Mouse (Mus musculus): ENCODE data around the gene Tmprss15.

The Tmprss15 gene

DNA sequence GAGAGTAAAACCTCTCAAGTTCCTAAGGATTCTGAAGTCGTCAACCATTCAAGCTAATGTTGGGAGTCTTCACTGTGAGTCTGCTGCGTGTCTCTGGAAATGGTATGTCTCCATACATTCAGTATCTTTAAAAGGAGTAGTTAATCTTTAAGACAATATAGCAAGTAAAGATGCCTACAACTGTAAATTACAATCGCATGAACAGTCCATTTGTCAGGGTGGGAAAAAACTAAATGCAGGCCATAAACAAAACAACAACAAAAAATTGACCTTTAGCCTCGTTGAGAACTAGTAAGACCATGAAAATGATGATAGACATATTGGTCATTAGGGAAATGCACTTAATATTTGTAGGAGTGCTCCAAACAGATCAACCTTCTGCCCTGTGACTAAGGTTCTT is at the start of gene Tmprss15:
Tmprss15 (minus strand) TSS at position 101 of the 400 bp plus-strand sequence.
- no peak for DNase-seq (ENCODE audit: low spot score in 2 of 2)

DNA sequence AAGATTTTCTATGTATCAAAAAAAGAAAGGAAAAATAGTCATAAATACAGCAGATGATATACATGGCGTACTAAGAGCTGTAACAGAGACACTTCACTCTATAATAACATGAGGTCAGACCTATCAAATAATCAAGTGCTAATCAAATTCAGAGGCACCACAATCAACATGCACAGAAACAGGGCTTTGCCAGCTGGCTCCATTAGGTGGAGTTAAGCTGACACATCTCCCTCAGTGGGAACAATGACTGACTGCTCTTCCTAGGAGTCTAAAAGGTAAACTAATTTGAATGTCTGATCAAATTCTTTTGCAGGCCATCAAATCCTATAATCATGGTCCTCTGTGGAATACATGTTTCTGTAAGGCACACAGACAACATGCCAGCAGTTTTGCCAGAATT is 24.0 kb upstream of the Tmprss15 start:
- DNase-seq (ENCODE audit: low spot score in 2 of 2) = no peak

DNA sequence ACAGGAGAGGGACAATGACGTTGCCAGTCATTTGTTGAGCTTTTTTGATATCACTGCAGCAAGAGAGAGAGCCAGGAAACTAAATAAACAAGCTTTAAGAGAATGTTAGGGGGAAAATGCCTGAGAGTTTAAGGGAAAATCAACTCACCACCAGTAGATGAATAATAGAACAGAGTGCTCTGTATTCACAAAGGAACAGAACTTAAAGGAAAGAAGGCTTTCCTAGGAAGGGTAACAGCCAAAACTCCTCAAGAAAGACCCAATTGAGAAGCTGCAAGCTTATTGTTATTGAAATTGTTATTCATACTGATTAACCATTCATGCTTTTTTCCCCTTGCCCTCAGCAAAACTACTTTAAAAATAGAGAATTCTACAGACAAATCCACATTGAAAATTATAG is 18.6 kb upstream of the Tmprss15 start:
- DNase-seq (ENCODE audit: low spot score in 2 of 2) = no peak

DNA sequence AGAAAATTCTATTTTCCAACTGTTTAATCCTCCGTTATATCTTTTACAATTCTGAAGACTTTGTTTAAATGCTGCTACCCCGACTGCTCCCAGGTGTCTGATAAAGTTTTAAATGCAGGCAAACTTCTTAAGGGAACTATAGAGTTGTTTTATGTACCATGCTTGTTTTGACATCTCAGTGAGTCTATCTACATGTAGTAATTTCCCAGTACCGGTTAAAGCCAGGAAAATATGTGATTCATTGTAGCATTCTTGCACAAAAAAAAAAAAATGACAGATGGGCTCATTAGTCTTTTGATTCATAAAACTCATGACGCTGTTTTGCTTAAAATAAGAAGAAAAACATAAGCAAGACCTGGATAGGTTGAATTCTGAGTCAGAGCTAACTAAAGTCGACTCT is 18.1 kb upstream of the Tmprss15 start:
- no peak for DNase-seq (ENCODE audit: low spot score in 2 of 2)

DNA sequence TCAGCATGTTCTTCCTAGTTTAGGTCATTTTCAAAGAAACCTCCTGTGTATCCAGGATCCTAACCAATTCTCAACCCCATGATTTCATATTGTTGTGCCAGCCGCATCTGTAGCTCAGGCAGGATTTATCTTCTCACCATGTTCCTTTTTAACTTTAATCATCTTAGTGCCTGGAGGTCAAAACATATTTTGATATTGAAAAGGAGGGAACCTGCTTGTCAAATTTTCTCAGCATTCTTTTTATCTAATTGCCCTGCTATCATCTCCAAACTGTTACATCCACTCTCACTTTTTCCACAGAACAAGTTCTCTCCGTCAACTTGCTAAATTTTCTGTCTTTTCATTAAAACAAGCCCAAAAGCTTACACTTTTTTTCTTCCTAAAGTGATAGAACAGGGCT is 9.4 kb upstream of the Tmprss15 start:
- DNase-seq (ENCODE audit: low spot score in 2 of 2) = no peak

DNA sequence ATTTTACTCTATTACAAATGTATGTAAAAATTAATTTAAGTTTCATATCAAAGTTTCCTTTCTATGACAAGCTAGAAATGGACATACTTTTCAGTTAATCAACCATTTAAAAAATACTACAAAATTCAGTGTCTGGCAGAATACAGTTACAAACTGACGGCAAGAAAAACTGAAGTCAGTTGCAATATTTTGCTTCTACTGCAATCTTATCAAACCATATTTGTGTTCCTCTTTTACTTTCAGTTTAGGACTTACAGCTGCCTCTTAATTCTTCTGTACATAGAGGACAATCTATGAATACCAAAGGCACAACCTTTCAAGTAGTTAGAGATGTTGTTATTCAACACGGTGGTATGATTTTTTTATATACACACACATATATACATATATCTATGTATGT is 7.4 kb upstream of the Tmprss15 start:
- no peak for DNase-seq (ENCODE audit: low spot score in 2 of 2)

DNA sequence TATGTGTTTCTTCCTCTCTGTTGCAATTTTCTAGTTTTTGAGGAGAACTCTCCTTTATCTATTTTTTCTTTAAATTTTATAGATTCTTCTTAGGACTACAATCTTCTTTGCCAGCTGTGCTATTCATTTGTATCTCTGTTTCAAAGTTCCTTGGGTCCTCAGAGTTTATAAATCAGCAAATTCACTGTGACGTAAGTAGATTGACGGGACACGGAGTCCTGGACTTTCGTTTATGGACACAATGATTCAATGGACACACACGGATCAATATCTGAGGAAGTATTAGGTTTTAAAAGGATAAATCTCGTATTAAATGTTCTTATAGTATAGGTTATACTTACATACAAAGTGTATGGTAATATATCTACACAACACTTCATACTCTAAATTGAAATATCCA is 4.3 kb downstream of the Tmprss15 start:
- DNase-seq (ENCODE audit: low spot score in 2 of 2) = no peak

DNA sequence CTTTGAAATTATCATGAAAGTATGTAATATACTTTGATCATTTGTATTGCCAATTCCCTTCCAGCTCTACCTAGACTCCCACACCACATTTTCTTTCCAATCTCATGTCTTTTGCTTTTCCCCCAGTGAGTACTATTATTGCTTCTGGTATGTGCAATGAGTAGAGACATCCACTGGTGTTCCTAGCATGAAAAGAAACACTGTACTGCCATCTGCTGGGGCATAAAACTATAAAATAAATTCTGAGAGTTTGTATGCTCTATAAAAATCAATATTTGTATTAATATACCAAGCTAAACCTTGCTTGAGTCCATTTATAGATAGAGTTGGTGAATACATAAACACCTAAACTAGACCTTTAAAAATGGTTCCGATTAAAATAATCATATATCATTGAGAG is 27.0 kb downstream of the Tmprss15 start:
- DNase-seq (ENCODE audit: low spot score in 2 of 2) = no peak

DNA sequence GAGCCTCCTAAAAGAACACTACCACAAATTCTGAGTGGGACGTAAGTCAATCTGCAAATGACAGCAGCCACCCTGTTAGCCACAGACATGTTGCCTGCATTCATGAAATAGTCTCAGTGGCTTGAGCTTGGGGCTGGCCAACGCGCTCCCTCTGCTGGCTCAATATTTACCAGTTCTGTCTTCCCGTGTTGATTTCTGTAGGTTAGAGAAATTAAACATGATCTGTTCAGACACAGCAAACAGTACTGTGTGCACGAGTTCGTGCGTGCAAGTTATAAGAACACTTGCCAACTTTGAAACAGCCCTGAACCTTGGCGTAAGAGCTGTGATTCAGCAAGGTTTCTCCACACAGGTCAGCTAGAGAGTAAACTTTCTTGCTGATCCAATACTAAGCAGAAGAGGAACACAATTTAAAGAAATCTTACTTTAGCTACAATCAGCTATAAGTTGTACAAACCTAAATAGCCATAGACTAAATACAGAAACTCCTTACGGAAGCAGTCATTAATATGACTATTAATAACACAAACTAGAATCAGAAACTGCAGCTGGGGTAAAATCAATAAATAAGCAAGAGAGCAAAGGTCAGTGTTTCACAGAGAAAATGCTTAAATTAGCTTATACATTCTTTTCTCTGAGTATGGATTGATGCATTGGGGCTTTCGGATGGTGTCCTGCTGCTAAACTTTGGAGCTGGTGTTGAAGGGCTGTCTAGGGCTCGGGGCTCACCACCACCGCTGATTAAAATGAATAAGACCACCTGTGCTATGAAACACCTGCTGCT is 31.9 kb downstream of the Tmprss15 start:
- DNase-seq (ENCODE audit: low spot score in 2 of 2) = no peak

DNA sequence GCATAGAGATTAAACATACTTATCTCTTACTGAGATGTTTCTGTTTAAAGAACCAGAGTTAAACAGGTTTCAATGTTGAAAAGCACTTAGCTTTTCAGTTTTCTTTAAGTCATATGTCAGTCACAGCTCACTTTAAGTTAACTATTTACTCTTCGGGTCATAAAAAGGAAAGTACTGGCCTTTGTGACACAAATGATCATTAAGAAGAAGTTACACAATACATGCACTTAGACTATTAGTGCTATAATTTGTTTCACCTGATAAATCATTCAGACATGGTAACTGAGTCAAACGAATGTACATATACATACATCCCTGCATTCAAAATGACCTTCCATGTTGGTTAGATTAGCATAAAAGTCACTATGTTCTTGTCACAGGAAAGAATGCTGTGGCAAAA is 58.3 kb downstream of the Tmprss15 start:
- no peak for DNase-seq (ENCODE audit: low spot score in 2 of 2)

DNA sequence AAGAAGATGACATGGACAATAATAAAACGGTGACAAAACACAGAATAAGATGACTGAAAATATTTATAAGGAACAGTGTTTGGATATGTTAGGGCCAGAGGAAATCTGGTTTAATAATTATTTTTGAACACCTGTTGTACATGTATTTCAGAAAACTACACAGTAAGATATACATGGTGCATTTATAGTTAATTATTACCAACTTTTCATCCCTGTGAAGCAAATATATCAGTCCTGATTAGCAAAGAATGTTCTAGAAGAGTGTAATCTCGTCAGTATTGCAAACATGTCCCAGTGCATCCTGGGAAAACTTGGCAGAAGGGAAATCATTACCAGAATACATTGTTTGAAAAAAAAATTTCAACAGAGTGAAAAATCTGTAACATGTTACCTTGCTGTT is 88.1 kb downstream of the Tmprss15 start:
- DNase-seq (ENCODE audit: low spot score in 2 of 2) = no peak

DNA sequence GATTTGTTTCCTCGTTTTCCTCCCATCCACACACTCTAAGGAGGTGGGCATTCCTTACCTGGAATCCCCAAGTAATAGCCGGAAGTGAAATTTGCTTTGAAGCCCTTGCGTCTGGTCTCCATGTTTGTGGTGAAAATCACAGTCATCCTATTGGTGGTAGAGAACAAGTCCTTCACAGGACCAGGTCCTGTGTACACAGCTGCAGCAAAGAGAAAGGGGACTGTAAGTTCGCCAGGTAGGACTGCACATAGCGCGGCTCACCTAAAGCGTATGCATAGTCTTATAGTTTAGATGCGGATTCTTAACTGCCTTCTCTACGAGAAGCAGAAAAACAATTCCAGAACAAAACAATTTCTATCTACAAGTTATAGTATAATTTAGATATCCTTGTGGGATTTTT is 89.2 kb downstream of the Tmprss15 start:
- DNase-seq (ENCODE audit: low spot score in 2 of 2) = no peak

DNA sequence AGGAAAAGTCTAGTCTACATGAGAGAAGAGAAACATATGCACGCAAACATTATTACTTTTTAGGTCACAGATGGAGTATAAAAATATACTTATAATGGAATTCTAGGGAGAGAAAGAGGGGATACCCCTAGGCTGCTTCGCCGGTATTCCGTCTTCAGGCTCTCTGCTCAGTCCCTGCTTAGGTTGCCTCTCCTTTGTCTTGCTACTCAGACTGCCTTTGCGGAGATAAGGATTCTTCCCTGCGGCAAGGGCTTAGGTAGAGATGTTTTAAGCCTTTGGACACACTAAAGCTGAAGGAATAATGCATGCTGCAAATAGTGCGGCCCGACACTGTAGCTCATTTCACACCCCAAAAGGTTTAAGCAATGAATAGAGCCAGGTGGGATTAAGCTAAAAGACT is 114.5 kb downstream of the Tmprss15 start:
- DNase-seq (ENCODE audit: low spot score in 2 of 2) = no peak

DNA sequence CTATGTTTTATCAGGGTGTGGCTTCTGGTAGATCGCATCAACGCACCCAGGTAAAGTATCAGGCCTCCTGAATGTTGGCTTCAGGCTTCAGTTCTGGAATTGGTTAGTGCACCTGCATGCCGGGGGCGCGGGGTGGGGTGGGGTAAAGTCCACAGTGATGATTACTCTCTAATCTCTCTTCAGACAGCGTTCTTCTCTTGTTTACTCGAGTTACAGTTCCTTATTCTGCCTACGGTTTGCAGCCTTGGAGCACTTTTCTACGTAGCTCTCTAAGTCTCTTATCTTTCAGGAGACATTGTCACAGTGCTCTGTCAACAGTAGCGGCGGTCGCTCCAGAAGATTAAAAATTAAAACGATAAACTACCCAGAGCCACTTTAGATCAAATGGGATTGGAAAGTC is 116.8 kb downstream of the Tmprss15 start:
- DNase-seq (ENCODE audit: low spot score in 2 of 2) = no peak

DNA sequence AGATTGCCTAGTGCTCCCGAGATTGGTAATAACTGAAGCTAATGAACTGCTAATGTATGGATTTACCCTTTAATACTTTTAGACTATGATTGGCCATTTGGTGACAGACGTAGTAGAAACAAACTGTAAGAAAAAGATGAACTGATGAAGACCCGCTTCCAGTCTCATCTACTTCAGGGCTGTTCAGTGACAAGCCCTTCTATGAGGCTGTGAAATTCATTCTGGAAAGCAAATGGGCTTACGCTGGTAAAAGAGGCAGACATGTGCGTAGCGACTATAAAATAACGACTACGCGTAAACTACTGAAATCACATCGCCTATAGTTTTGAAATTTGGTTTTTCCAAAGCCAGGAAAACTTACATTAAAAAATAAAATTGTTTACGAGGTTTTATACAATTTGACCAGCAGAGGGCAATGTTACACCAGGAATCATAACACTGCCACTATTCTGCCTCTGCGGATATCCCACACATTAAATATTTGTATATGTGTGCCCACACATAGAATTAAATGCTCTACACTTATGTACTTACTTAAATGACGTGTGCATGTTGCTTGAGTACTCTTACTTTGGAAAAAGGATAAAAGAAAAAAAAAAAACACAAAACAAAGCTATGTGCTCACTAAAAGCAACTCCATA is 121.7 kb downstream of the Tmprss15 start:
- DNase-seq (ENCODE audit: low spot score in 2 of 2) = no peak

DNA sequence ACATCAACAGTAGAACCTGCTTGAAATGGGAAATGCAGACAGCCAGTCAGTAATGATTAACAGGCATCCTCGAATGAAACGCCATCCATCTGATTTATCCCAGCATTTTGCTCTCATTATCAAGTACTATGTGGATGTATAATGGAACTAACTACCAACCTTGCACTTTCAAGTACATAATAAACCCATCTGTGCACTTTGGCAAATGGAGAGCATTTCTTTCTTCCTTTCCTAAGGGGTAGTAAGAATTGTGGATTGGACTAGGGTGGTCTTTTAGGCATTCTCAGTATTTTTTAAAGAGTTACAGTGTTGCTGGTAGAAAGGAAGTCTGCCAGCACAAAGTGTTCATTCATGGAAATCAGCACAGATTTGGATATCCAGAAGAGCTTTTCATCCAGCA is 133.5 kb downstream of the Tmprss15 start:
- DNase-seq (ENCODE audit: low spot score in 2 of 2) = no peak

DNA sequence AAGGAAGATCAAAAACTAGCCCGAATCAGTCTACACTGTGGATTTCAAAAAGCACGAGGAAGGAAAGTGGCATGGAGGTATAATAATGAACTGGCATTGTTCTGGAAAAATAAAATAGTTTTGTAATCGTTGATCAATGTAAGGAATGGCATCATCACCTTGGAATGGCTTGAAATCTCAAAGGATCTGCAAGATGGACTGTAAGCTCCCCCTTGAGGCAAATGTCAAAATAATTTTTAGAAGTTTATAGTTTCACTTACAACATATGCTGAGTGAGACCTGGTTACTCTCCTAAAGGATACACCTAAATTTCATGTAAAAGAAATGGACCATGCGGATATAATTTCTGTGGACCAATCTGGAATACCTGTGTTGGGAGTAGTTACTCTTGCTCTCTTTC is 140.5 kb downstream of the Tmprss15 start:
- no peak for DNase-seq (ENCODE audit: low spot score in 2 of 2)

DNA sequence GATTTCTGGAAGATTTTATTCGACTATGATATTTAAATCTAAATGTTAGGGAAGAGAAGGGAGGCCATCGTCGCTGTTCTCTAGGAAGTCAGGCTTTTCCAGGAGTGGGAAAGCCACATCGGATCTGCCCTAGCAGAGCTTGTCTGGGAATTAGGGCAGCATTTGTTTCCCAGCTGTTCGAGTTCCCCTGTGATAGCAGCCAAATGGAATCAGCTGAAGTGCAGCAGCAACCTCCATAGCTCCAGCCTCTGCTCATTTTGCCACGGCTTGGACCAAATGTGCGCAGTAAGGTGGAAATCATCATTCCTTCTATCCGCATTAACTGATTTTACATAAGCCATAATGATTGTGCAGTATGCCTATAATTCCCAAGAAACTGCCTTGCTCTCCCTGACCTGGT is 153.1 kb downstream of the Tmprss15 start:
- no peak for DNase-seq (ENCODE audit: low spot score in 2 of 2)

DNA sequence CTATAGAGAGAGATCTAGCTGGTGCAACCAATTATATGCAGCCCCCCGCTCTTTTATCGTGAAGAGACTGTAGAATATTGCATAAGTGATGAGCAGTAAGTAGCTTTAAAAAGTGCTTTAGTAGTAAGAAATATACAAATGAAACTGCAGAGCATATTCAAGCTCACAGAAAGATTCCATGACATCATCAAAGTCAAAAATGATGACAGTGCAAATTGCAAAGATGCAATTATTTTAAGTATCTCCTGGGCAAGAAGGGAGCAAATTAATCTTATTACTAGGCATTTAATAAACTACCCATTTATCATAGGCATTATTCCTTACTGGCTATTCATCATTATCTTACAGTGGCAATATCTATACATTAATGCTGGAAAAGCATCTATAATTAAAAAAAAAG is 156.6 kb downstream of the Tmprss15 start:
- DNase-seq (ENCODE audit: low spot score in 2 of 2) = no peak

DNA sequence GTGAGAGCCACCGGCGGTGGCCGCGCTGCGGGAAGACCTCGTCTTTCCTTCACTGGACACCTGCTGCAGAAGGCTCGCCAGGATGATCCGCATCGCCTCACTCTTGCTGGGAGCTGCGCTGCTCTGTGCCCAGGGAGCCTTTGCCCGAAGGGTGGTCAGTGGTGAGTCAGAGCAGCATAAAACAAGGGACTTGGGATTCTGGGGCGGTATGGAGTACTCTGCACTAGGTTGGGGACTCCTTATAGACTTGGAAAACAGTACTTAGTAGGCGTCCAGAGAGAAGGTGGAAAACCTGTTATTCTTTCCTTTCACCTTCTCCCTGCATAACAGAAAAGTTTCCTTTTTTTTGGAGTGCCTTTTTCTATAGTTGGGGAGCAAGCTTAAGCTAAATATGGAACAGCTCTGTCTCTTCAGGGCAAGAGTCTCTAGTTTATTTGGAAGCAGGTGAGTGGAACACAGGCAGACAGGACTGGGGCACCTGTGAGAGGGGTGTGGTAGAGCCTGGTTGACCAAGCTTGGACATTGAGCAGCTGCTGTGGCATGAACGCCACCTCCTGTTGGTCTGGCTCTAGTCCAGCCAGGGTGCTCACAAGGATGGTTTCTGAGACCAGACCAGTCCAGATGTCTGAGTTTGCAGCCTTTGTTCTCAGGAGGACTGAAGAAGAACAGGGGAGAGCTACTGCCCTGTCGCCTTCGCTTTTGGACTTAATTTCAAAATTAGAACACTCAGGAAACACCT is 159.4 kb downstream of the Tmprss15 start:
- DNase-seq (ENCODE audit: low spot score in 2 of 2) = no peak

DNA sequence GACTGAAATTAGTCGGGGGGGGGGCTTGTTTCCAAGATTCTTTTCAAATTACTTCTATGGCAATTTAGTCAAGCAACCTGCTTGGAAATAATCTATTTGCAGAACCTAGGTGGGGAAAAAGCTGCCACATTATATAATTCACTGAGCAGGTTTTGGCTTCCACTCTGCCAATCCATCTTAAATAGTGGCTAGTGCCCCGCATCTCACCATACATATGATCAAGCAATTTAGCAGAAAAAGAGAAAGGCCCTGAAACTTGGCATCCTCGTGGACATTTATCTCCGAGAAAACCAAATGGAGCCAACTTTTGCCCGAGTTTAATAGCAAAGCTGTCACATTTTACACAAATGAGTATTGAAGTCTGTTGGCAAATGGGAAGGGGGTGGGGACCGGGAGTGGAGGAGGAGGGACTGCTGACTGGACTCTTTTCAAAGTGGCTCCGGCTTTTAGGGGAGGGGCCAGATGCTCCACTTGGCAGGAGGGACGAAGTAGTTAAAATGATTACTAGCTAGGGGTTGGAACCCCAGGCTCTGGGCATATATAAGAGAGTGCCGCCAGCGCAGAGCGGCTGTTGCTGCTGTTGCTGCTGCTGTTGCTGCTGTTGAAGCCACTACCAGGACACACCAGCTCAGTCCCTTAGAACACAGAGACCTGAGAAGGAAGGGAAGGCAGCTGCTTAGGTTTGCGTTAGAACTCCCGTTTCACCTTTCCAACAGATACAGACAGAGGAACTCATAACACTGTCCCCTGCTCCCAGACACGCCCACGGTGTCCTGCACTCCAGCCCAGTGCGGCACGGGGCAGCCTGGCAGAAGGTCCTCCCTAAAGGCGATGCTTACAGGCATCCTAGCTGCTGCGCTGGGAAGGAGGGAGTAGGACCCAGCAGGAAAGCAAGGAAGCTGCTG is 160.3 kb downstream of the Tmprss15 start, which contains the start of gene Chodl:
Chodl (plus strand) TSS at position 567 of the 905 bp plus-strand sequence.
- no peak for DNase-seq (ENCODE audit: low spot score in 2 of 2)

DNA sequence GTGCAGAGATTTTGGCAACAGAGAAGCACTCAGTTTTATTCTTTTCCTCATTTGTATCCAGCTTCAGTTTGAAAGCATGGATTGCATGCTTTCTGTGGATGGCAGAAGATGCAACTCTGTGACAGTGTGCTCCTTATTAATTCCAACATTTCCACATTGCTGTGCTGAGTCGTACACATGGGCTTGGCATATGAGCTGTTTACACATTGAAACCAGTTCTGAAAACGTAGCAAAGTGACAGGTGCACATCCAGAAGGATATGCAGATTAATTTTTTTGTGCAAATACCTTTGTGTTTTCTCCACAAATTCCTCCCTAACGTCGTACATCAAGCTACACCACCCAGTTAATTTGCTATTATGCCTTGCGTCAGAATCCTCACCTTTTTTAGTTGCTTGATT is 168.3 kb downstream of the Tmprss15 start:
- no peak for DNase-seq (ENCODE audit: low spot score in 2 of 2)
